Mouse (Mus musculus) midbrain, postnatal 0 days (tissue): Measurements from ENCODE around the gene Zswim8. TPM values are rescaled to one million over a fixed set of nuclear protein-coding genes. Genes with fewer than 3 reads are reported as not detected.

Source experiments
- ATAC-seq: fragments of 200-750 bp; cut with Nextera tagmentation; 2 replicates; pipeline ENCODE4 v1.8.0; 2017; ENCODE audit warnings: moderate number of reproducible peaks, mild to moderate bottlenecking, moderate TSS enrichment, moderate library complexity; ENCODE audit not compliant: low FRiP score
- DNase-seq: peaks from one replicate; pipeline ENCODE4 v3.0.0-alpha.2; 2015; ENCODE audit warnings: low spot score
- H3K27ac ChIP-seq: fragments of 300-500 bp; sonication (generic); 2 replicates; pipeline ENCODE4 v1.5.1; 2014; ENCODE audit warnings: low read depth, mild to moderate bottlenecking, low read length, mixed read lengths
- H3K27me3 ChIP-seq: fragments of 300-500 bp; sonication (generic); 2 replicates; pipeline ENCODE4 v1.6.1; 2014; ENCODE audit warnings: low read length, control low read depth, mixed read lengths; ENCODE audit not compliant: insufficient read depth
- H3K36me3 ChIP-seq: fragments of 300-500 bp; sonication (generic); 2 replicates; pipeline ENCODE4 v1.6.1; 2014; ENCODE audit warnings: low read length, control low read depth, mixed read lengths; ENCODE audit not compliant: insufficient read depth
- H3K4me1 ChIP-seq: fragments of 300-500 bp; sonication (generic); 2 replicates; pipeline ENCODE4 v1.6.1; 2014; ENCODE audit warnings: mild to moderate bottlenecking, control low read depth, antibody characterized with exemption, low read length, mixed read lengths; ENCODE audit not compliant: insufficient read depth
- H3K4me2 ChIP-seq: fragments of 300-500 bp; sonication (generic); 2 replicates; pipeline ENCODE4 v1.6.1; 2014; ENCODE audit warnings: low read depth, mild to moderate bottlenecking, low read length, mixed read lengths; ENCODE audit not compliant: poor library complexity, severe bottlenecking
- H3K4me3 ChIP-seq: fragments of 300-500 bp; sonication (generic); 2 replicates; pipeline ENCODE4 v1.5.1; 2014; ENCODE audit warnings: low read depth, mild to moderate bottlenecking, low read length, moderate library complexity
- H3K9ac ChIP-seq: fragments of 300-500 bp; sonication (generic); replicated peaks from 2 replicates; pipeline ENCODE4 v1.6.1; 2014; ENCODE audit warnings: mild to moderate bottlenecking, low read length, moderate library complexity, mixed read lengths; ENCODE audit not compliant: poor library complexity, severe bottlenecking
- H3K9me3 ChIP-seq: fragments of 300-500 bp; sonication (generic); 2 replicates; pipeline ENCODE4 v1.6.1; 2016; ENCODE audit warnings: low read length, control low read depth
- CTCF ChIP-seq: IDR thresholded peaks from 2 replicates; pipeline ENCODE4 v1.5.1; 2016; ENCODE audit warnings: antibody characterized with exemption, mild to moderate bottlenecking
- WGBS: fragments of 180-500 bp; shearing (Covaris S2); extraction: QIAGEN DNeasy Blood & Tissue Kit; methylation state at CpG from one replicate; pipeline ENCODE4 v1.1.7; 2014; 5-methylcytosine and 5-hydroxymethylcytosine counted together
- polyA plus RNA-seq: library from polyadenylated mRNA; unstranded; fragments of >200 nt; fragmentation: Nextera tagmentation; extraction: Ambion mirVana; gene quantifications from 2 replicates; pipeline ENCODE4 v1.2.1, GENCODE M21; 2015
- total RNA-seq: library from RNA; depleted of rRNA; stranded (reverse); fragments of >200 nt; gene quantifications from 2 replicates; pipeline ENCODE4 v1.2.3, GENCODE M21; 2014

Gene Zswim8
- total and polyA plus RNA-seq, 2 experiments from 2014 or later = 37.8 to 183 TPM

DNA sequence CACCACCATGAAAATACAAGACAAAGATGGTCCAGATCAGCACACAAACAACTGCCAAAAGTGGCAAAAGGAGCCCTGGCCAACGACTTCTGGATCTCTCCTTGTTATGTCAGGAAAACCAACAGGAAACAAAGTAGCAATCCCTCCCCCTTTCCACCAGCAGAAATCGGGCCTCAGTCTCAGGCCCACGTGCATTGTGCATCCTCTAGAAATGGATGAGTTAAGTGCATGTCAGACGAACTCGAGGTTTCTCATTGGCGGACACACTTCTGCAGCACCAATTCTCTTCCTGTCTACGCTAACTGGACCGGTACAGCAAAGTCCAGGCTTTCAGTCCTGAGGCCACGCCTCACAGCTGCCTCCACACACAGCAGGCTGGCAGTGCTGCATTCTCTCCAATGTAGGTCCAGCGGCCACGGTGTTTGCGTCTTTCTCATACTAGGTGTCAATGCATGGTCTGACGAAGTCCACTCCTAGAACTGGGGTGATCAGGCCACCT lies 28.6 kb downstream of the Zswim8 start:
- no peak for DNase-seq
- WGBS = 91% methylated on average over 13 of the region's 13 CpGs
- H3K27ac ChIP-seq = no peak overlapping the region

DNA sequence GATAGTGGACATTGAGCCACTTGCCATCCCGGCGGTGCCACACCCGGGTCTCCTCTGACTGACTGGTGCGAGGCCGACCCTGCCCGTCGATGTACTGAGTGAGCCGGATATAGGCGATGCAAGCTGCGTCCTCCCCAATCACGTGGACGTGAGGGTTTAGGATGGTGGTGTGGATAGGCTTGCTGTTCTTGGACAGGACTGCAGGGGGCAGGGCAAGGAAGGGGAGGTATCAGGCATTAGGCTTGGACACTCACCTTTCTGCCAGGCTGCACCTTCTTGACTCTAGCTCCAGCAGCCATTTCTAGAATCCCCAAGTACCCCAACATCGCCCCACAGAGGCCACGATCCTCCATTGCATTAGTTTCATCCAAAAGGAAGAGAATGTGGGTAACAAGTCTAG lies 30.0 kb downstream of the Zswim8 start:
- ATAC-seq (no peak), DNase-seq (no peak)
- no peak overlapping the region for H3K27ac ChIP-seq
- no peaks in the 10 kb centered on the region for H3K27me3 ChIP-seq
- no peaks in the 10 kb centered on the region for H3K9me3 ChIP-seq
- WGBS = 51% methylated on average over 14 of the region's 14 CpGs
- no peak overlapping the region for H3K4me2 ChIP-seq
- TF ChIP-seq CTCF = peak; percentile 74
- H3K36me3 ChIP-seq = peaks cover 59% of the 10 kb centered on the region
- peaks cover 5% of the 10 kb centered on the region for H3K4me1 ChIP-seq
- no peak overlapping the region for H3K9ac ChIP-seq
- no peak overlapping the region for H3K4me3 ChIP-seq

More for the DNA sequence above, 28.6 kb downstream of the Zswim8 start:
- no peak overlapping the region for H3K4me2 ChIP-seq
- H3K4me3 ChIP-seq = no peak overlapping the region
- TF ChIP-seq CTCF = no peak
- H3K9ac ChIP-seq = no peak overlapping the region
- no peaks in the 10 kb centered on the region for H3K27me3 ChIP-seq
- no peaks in the 10 kb centered on the region for H3K9me3 ChIP-seq
- peaks cover 5% of the 10 kb centered on the region for H3K4me1 ChIP-seq
- ATAC-seq = no peak
- H3K36me3 ChIP-seq = peaks cover 46% of the 10 kb centered on the region

DNA sequence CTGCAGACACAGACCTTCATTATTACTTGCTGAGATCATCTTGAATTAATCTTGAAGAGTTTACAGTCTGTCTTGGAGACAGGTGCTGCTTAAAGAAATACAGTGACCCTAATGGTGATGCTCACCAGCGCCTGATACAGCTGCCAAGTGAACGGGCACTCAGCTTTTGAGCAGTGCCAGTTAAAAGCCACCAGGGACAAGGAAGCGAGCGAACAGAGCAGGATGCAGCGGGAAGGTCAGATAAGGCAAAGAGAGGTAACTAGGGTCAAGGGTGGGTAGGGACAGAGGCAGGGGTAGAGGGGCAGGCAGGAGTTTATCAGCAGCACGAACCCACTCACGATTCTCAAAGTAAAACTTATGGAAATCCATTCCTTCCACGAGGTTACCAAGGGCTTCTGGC lies 31.2 kb downstream of the Zswim8 start:
- TF ChIP-seq CTCF = no peak
- peaks cover under 1% of the 10 kb centered on the region; the same call in 1 of the 2 replicates for H3K4me1 ChIP-seq
- ATAC-seq (no peak), DNase-seq (no peak)
- H3K4me2 ChIP-seq = no peak overlapping the region
- H3K27me3 ChIP-seq = no peaks in the 10 kb centered on the region
- H3K4me3 ChIP-seq = no peak overlapping the region
- peaks cover 64% of the 10 kb centered on the region for H3K36me3 ChIP-seq
- no peak overlapping the region for H3K9ac ChIP-seq
- H3K27ac ChIP-seq = no peak overlapping the region
- H3K9me3 ChIP-seq = no peaks in the 10 kb centered on the region
- 94% methylated on average over 8 of the region's 8 CpGs for WGBS

DNA sequence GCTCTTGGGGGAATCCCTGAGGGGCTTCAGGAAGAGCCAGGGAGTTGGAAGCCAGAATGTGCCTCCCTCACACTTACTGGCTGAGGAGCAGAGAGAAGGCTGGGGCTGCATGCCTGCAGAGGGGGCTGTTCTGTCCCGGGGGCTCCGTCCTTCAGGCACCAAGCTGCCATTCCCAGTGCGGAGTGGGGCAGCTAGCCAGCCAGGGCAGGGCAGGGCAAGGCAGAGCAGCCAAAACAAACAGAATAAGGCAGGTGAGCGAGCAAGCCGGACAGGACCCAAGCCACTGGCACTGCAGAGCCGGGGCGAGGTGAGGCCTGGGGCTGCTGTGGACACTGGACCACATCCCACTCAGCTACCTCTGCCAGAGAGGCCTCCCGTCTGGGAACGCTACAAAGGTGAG lies 33.9 kb downstream of the Zswim8 start:
- WGBS = 91% methylated on average over 9 of the region's 9 CpGs
- DNase-seq = no peak

GRCm38 (mm10) chr14:20743614-20744013 lies 36.3 kb downstream of the Zswim8 start:
- DNase-seq = no peak
- Histone ChIP-seq H3K27me3 (no peaks in the 10 kb centered on the region), H3K27ac (no peak overlapping the region), H3K4me1 (no peaks in the 10 kb centered on the region), H3K9me3 (no peaks in the 10 kb centered on the region), H3K36me3 (peaks cover 64% of the 10 kb centered on the region), H3K4me2 (no peak overlapping the region), H3K9ac (no peak overlapping the region), H3K4me3 (no peak overlapping the region)
- no peak for ATAC-seq
- 85% methylated on average over 3 of the region's 3 CpGs for WGBS
- TF ChIP-seq CTCF = no peak

More for the DNA sequence above, 33.9 kb downstream of the Zswim8 start:
- Histone ChIP-seq H3K36me3 (peaks cover 80% of the 10 kb centered on the region), H3K9ac (no peak overlapping the region), H3K4me2 (no peak overlapping the region), H3K4me1 (no peaks in the 10 kb centered on the region), H3K4me3 (no peak overlapping the region), H3K9me3 (no peaks in the 10 kb centered on the region), H3K27ac (no peak overlapping the region), H3K27me3 (no peaks in the 10 kb centered on the region)
- ATAC-seq = no peak
- TF ChIP-seq CTCF = no peak

- ATAC-seq = no peak
- no peaks in the 10 kb centered on the region for H3K4me1 ChIP-seq
- H3K27me3 ChIP-seq = no peaks in the 10 kb centered on the region
- no peaks in the 10 kb centered on the region for H3K9me3 ChIP-seq
- no peak overlapping the region for H3K4me2 ChIP-seq
- TF ChIP-seq CTCF = peak; percentile 60
- DNase-seq = no peak
- H3K4me3 ChIP-seq = no peak overlapping the region
- peaks cover 32% of the 10 kb centered on the region for H3K36me3 ChIP-seq
- WGBS = 84% methylated on average over 3 of the region's 3 CpGs
- H3K9ac ChIP-seq = no peak overlapping the region
- no peak overlapping the region for H3K27ac ChIP-seq
Observed at GRCm38 (mm10) chr14:20746935-20747334, 39.6 kb downstream of the Zswim8 start.
